Mouse (Mus musculus) megakaryocyte-erythroid progenitor cell, adult 5-6 weeks (primary cell): Measurements from ENCODE around the gene Cfap97. TPM values are rescaled to one million over a fixed set of nuclear protein-coding genes. Genes with fewer than 3 reads are reported as not detected.
"Not testable (repeated sequence)": the region's sequence is repeated elsewhere in the genome, so short reads cannot be mapped to it uniquely, and the experiment has no call there.

Experiments
- ATAC-seq: replicated peaks from 2 replicates; pipeline ENCODE4 v1.8.0; 2016; ENCODE audit warnings: mild to moderate bottlenecking, inconsistent platforms; ENCODE audit not compliant: severe bottlenecking, poor library complexity, low FRiP score, low TSS enrichment
- total RNA-seq, 2 experiments: library from RNA; stranded (forward) in 1 of 2; stranded (reverse) in 1 of 2; fragments of 200-1000, 215-1000 nt in 1 of 2; fragments of >200 nt in 1 of 2; fragmentation: Nextera tagmentation in 1 of 2; gene quantifications; 2 replicates each; pipeline ENCODE4 v1.2.3; 2014 to 2017

Cfap97 gene
- total RNA-seq, 2 experiments from 2014 or later = 20.9 to 23.3 TPM

GRCm38 (mm10) chr8:46212194-46212593, 60.6 kb downstream of the Cfap97 start:
- ATAC-seq = no peak

GRCm38 (mm10) chr8:46213971-46214480, 62.5 kb downstream of the Cfap97 start:
- no peak for ATAC-seq

GRCm38 (mm10) chr8:46216838-46217237, 65.3 kb downstream of the Cfap97 start:
- ATAC-seq = peak; percentile 96

DNA sequence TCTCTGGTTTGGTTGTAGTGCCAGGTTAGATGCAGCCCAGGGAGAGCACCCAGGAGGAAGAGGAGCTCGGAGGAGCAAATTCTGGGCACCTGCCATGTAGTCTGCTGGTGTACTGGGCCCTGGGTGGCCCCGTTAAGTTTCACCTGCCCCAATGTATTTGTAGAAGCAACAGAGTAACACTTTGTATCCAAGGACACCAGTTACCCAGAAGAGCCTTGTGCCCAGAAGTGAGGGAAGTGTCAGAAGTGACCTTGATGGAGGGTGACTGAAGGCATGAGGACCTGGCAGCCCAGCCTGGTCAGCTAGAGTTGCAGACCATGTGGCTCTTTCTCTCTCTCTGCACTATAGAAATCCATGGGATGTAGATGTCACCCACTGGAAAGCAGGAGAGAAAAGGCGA, 69.0 kb downstream of the Cfap97 start:
- ATAC-seq = no peak

DNA sequence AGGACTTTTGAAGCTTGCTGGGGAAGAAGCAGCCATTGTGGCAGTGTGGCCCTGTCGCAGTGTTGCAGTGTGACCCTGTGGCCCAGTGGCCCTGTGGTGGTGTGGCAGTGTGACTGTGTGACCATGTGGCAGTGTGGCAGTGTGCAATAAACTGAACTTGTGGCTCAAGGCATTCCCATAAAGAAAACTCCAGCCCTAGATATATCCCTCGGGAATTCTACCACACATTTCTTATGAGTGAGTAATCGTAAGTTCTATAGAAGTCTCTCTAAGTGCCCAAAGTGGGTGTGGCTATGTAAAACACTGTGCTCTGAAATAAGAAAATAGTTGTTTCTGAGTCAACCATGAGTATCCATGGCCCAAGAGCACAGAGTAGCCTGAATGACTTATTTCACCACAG, 73.9 kb downstream of the Cfap97 start:
- no peak for ATAC-seq

DNA sequence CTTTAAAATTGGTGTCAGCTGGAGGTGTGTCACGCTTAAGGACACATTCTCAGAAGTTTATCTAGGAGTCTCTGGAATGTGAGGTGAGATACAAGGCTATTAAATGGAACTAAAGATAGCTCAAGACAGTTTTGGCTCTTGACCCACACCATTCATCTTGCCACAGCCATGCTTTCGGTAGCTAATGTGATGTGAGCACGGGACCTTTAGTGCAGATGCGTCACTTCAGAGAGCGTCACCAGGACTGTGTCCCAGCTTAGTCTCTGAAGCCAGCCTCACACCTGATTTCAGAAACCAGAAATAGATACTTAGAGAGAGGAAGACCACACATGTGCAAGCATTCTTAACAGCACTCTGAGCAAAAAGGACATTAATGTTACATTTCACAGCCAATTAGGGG, 75.1 kb downstream of the Cfap97 start:
- ATAC-seq = no peak

- ATAC-seq = not testable (repeated sequence)
These were observed 80.4 kb downstream of the Cfap97 start for GRCm38 (mm10) chr8:46231968-46232367.

DNA sequence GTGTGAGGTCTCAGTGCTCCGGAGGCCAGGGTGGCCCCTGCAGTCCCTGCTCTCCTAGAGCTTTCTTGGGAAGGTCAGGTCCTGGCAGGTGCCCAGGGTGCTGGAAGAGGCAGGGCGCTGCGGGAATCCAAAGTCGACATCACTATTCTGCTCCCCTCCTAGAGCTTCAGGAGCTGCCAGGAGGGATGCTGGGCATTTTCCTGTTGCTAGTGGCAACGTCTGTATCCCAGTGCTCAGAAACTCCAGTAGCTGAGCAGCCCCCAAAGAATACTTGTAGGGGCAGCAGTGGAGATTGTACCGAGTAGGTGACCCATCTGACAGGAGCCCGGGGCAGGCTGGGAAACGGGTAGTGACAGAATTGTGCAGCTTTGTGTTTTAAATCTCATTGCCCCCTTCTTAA, 81.2 kb downstream of the Cfap97 start:
- ATAC-seq = no peak

DNA sequence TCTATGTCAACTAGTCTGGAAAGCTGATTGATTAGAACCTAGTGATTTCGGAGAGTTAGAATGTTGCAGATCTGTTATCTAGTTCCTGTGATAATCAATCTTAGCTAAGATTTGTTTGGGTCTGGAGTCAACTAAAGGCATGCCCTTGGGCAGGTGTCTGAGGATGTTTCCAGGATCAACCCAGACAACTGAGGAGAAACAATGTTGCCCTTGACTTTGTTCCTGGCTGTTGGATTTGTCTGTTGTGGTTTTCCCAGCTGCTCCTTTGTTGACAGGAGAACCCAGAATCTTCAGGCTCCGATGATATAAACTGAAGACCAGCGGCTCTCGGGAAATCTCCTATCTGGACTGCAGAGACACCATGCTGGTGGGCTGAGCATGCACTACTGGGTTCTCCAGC, 83.2 kb downstream of the Cfap97 start:
- ATAC-seq = no peak

DNA sequence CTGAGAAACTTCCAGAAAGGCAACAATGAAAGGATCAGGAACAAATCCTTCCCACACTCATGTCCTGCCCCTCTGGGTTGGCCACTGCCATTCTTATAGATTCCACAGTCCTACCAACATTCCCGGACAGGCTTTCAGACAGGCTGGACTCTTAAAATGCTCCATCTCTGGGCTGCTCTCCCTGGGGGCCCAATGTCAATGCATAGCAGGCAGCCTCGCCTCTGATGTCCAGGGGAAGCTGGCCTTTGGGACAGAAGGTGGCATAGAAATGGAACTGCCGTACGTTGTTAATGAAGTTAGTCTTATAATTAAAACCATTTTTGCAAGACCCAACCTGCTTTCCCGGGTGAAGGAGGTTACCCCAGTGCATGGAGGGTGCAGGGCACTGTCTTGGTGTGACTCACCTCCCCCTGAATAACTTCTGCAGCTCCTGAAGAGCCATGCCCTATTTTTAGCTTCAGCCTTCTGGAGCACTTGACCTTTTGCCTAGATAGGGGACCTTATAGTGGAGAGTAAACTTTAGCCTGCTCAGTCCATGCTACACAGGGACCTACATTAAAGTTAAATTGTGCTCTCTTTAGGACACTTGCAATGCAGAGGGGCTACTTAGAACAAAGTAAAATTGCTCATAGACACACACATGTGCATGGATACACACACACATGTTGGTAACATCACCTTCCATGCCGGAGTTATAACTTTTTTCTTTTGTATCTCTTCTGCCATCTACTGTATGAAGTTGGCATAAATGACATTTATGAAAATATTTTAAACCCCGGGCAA, 85.1 kb downstream of the Cfap97 start:
- ATAC-seq = 0 out of 2 replicates have a peak, but pooled peaks have one; percentile 40

DNA sequence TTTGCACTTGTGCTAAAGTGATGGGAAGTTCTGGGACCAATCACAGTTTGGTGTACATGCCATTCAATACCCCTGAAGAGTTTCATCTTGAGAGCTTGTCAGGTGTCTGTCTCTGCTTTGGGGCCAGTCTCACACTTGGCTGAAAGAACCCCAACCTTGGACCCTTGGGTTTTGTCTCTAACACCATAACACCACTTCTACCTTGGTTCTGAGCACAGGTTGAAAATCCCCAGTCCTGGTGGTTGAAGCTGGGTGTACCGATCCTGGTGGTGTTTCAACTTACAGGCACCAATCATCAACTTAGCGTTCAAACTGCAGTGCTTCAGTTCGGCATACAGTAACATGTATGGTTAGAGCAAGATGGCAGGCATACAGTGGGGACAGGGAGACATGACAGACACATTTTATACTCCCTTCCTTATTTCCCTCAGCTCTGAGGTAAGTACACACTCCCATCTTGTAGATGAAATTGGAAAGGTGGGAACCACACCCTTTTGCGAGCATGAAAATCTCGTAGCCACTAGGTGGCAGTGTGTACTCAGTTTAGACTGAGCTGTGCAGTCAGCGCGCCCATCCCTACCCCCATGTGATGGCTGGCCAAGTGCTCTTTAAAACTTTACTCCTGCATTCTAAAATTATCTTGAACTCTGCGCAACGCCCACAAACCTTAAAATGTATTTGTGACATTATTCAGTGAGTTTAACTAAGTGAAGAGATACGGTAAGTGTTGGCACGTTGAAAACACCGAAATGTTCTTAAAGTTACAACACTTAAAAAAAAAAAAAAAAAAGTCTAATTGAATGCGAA, 90.2 kb downstream of the Cfap97 start:
- peak; percentile 93 for ATAC-seq

DNA sequence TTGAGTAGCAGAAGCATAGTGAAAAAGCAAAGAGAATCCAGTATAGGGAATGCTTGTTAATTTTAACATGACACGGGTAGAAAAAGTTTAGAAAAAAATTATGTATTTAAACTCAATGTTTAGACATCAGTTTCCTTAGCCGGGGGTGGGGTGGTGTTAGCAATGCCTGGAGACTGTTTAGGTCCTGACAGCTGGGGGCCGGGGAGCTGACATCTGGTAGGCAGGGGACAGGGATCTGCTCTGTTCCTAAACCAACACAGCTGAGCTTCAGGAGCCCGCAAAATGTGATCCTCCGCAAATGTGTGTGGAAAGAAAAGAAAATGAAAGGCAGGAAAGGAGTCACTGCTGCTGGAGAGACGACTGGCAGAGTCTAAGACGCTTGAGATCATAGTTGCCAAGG, 91.4 kb downstream of the Cfap97 start:
- ATAC-seq = no peak

Other genes with a start within 250 kb of the Cfap97 start
- not detected in 2 replicates for gene Ccdc110, start 217.2 kb upstream of the Cfap97 start, total RNA-seq (2014; fragmentation: Nextera tagmentation)
- gene Ccdc110, start 217.2 kb upstream of the Cfap97 start, total RNA-seq (2017) = not detected in 2 replicates
- 1.6 and 3.2 TPM in 2 replicates for gene 1700029J07Rik, start 176.5 kb upstream of the Cfap97 start, total RNA-seq (2014; fragmentation: Nextera tagmentation)
- gene 1700029J07Rik, start 176.5 kb upstream of the Cfap97 start, total RNA-seq (2017) = 0.08 and 3.5 TPM in 2 replicates
- 40.9 and 41.1 TPM in 2 replicates for gene Ufsp2, start 176.2 kb upstream of the Cfap97 start, total RNA-seq (2014; fragmentation: Nextera tagmentation)
- 72.1 and 82.1 TPM in 2 replicates for gene Ufsp2, start 176.2 kb upstream of the Cfap97 start, total RNA-seq (2017)
- gene Lrp2bp, start 152.5 kb upstream of the Cfap97 start, total RNA-seq (2014; fragmentation: Nextera tagmentation) = 0.66 TPM in 1 of 2 replicates, not detected in the other
- gene Lrp2bp, start 152.5 kb upstream of the Cfap97 start, total RNA-seq (2017) = not detected in 2 replicates
- 0.79 TPM in 1 of 2 replicates, not detected in the other for gene Ankrd37, start 146.1 kb upstream of the Cfap97 start, total RNA-seq (2014; fragmentation: Nextera tagmentation)
- gene Ankrd37, start 146.1 kb upstream of the Cfap97 start, total RNA-seq (2017) = 2.3 and 8.4 TPM in 2 replicates
- 8.5 and 15.4 TPM in 2 replicates for gene Snx25, start 388 bp downstream of the Cfap97 start, total RNA-seq (2014; fragmentation: Nextera tagmentation)
- 15.5 and 25.4 TPM in 2 replicates for gene Snx25, start 388 bp downstream of the Cfap97 start, total RNA-seq (2017)
- gene Slc25a4, start 59.5 kb downstream of the Cfap97 start, total RNA-seq (2014; fragmentation: Nextera tagmentation) = 51.8 and 73.7 TPM in 2 replicates
- 122 and 140 TPM in 2 replicates for gene Slc25a4, start 59.5 kb downstream of the Cfap97 start, total RNA-seq (2017)
- gene Helt, start 142.9 kb downstream of the Cfap97 start, total RNA-seq (2014; fragmentation: Nextera tagmentation) = not detected in 2 replicates
- gene Helt, start 142.9 kb downstream of the Cfap97 start, total RNA-seq (2017) = not detected in 2 replicates